8 mouse cellular contexts compared by ENCODE assay signal in the genomic region with DNA sequence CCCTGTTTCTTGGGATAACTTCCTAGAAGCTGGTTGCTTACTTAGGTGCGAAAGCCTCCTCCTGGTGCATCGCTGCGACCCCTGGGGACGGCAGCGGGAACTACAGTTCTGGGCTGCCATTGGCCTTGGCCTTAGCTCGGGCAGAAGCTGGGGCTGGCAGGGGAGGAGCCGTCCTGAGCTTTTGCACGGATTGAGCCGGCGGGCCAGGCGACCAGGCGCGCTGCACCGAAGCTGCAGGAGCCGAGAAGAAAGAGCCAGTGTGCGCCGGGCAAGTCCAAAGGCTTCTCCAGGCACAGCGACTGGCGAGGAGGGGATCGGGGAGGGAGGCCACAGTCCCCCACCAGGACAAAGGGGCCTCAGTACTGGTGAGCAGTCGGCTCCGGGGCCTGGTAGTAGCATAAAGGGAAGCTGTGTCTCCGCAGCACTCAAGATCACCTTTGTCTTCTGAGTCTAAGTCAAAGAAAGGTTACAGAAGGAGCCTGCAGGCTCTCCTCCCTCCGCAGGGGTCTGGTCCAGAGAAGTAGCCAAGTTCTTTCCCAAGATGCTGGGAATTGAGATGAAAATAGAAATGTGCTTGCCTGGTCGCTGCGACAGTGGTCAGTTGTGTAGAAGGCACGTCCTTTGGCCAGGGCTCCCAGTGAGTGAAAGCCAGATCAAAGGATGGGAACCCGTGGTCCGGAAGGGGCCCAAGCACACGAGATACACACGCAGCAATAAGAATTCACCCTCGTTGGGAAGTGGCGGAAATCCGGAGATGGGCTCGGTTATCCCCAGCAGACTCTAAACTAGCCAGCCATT. TPM values are rescaled to one million over a fixed set of nuclear protein-coding genes. Genes with fewer than 3 reads are reported as not detected.
DNase-seq lines count a peak whose midpoint lies in the region; ATAC-seq and TF ChIP-seq lines count a peak whose summit lies in the region.

No protein-coding gene starts in this region.

- H3K4me1 ChIP-seq in embryonic fibroblast, embryonic 13.5 days (ENCODE audit: control insufficient read depth, insufficient read depth, low read length), result peaks cover 7% of the 10 kb centered on the region
- H3K4me1 ChIP-seq in heart, embryonic 10.5 days, result peaks cover 11% of the 10 kb centered on the region
- no peaks in the 10 kb centered on the region for H3K4me1 ChIP-seq in kidney, embryonic 14.5 days (ENCODE audit: control insufficient read depth, insufficient read depth, low read length)
- peaks cover 7% of the 10 kb centered on the region for H3K4me1 ChIP-seq in limb, embryonic 14.5 days (ENCODE audit: control insufficient read depth, insufficient read depth, low read length)
- no peaks in the 10 kb centered on the region for H3K4me1 ChIP-seq in midbrain, postnatal 0 days (ENCODE audit: insufficient read depth, low read length)

- H3K27me3 ChIP-seq in C2C12 (ENCODE audit: control insufficient read depth, insufficient read depth, insufficient read length), result no peaks in the 10 kb centered on the region
- H3K27me3 ChIP-seq in heart, embryonic 10.5 days (ENCODE audit: insufficient read depth, poor library complexity, severe bottlenecking), result peaks cover 23% of the 10 kb centered on the region
- no peaks in the 10 kb centered on the region for H3K27me3 ChIP-seq in kidney, embryonic 14.5 days (ENCODE audit: control insufficient read depth, insufficient read depth, low read length)
- H3K27me3 ChIP-seq in limb, embryonic 14.5 days (ENCODE audit: control insufficient read depth, insufficient read depth, low read length), result no peaks in the 10 kb centered on the region
- H3K27me3 ChIP-seq in midbrain, postnatal 0 days (ENCODE audit: insufficient read depth, low read length), result no peaks in the 10 kb centered on the region

- H3K9me3 ChIP-seq in heart, embryonic 10.5 days, result no peaks in the 10 kb centered on the region
- H3K9me3 ChIP-seq in kidney, embryonic 14.5 days (ENCODE audit: control insufficient read depth, low read length), result no peaks in the 10 kb centered on the region
- no peaks in the 10 kb centered on the region for H3K9me3 ChIP-seq in limb, embryonic 14.5 days (ENCODE audit: control insufficient read depth, low read length)
- no peaks in the 10 kb centered on the region for H3K9me3 ChIP-seq in midbrain, postnatal 0 days (ENCODE audit: low read length)

- no peak overlapping the region for H3K27ac ChIP-seq in embryonic fibroblast, embryonic 13.5 days (ENCODE audit: insufficient read depth, low read length)
- H3K27ac ChIP-seq in heart, embryonic 10.5 days, result peak overlapping the region; percentile 90
- H3K27ac ChIP-seq in kidney, embryonic 14.5 days (ENCODE audit: low read depth, low read length), result 0 out of 2 replicates have a peak overlapping the region, but pooled peaks have one; percentile 44
- H3K27ac ChIP-seq in limb, embryonic 14.5 days (replicated peaks; ENCODE audit: low read depth, low read length), result peak overlapping the region; percentile 84
- peak overlapping the region; percentile 75 for H3K27ac ChIP-seq in midbrain, postnatal 0 days (ENCODE audit: low read depth, low read length)

- no peak overlapping the region for H3K4me3 ChIP-seq in C2C12 (ENCODE audit: insufficient read depth, poor library complexity, severe bottlenecking)
- H3K4me3 ChIP-seq in embryonic fibroblast, embryonic 13.5 days (ENCODE audit: insufficient read depth, low read length), result peak overlapping the region; percentile 23
- H3K4me3 ChIP-seq in heart, embryonic 10.5 days, result peak overlapping the region; percentile 62
- H3K4me3 ChIP-seq in kidney, embryonic 14.5 days (ENCODE audit: low read length), result peak overlapping the region; percentile 44
- H3K4me3 ChIP-seq in limb, embryonic 14.5 days (replicated peaks; ENCODE audit: low read length), result peak overlapping the region; percentile 43
- peak overlapping the region; percentile 40 for H3K4me3 ChIP-seq in midbrain, postnatal 0 days (ENCODE audit: low read depth, low read length)

- H3K79me3 ChIP-seq in C2C12 (ENCODE audit: low read depth), result no peaks in the 10 kb centered on the region

- DNase-seq in brain, adult 2 months (ENCODE audit: low read depth, low spot score), result peak; percentile 97
- DNase-seq in heart, embryonic 10.5 days (ENCODE audit: low spot score), result peak; percentile 94
- DNase-seq in limb, embryonic 14.5 days (ENCODE audit: low spot score), result peak; percentile 94
- peak; percentile 95 for DNase-seq in midbrain, postnatal 0 days (ENCODE audit: low spot score)
- peak; percentile 85 to 91 for DNase-seq in spleen, postnatal 10 days (ENCODE audit: low spot score in 2 of 2)

- H3ac ChIP-seq in C2C12 (ENCODE audit: control insufficient read depth, insufficient read length, low read depth), result peak overlapping the region; percentile 4

- no peaks in the 10 kb centered on the region for H3K36me3 ChIP-seq in C2C12 (ENCODE audit: control insufficient read depth, insufficient read depth)
- no peaks in the 10 kb centered on the region for H3K36me3 ChIP-seq in heart, embryonic 10.5 days
- H3K36me3 ChIP-seq in kidney, embryonic 14.5 days (ENCODE audit: control insufficient read depth, insufficient read depth, low read length), result no peaks in the 10 kb centered on the region
- 0 out of 2 replicates have a peak, but pooled peaks cover 3% of the 10 kb centered on the region for H3K36me3 ChIP-seq in limb, embryonic 14.5 days (ENCODE audit: control insufficient read depth, insufficient read depth, low read length)
- H3K36me3 ChIP-seq in midbrain, postnatal 0 days (ENCODE audit: insufficient read depth, low read length), result no peaks in the 10 kb centered on the region

- 6% methylated on average over 35 of the region's 35 CpGs for WGBS in heart, embryonic 10.5 days
- WGBS in kidney, embryonic 14.5 days, result 6% methylated on average over 35 of the region's 35 CpGs
- WGBS in limb, embryonic 14.5 days, result 7% methylated on average over 35 of the region's 35 CpGs
- WGBS in midbrain, postnatal 0 days, result 4% methylated on average over 35 of the region's 35 CpGs

- peak; percentile 50 for TF ChIP-seq POLR2A in embryonic fibroblast, embryonic 13.5 days (IDR thresholded peaks at IDR 0.05; ENCODE audit: low read depth, low read length)
- peak; percentile 54; the same call in 1 of the 2 replicates for TF ChIP-seq POLR2A in limb, embryonic 14.5 days (IDR thresholded peaks at IDR 0.05; ENCODE audit: borderline replicate concordance, extremely low read depth, insufficient read depth, insufficient read length)

- peak; percentile 93 for TF ChIP-seq CTCF in C2C12 (IDR thresholded peaks at IDR 0.05; ENCODE audit: control insufficient read depth, insufficient read depth, insufficient read length)
- peak; percentile 90 for TF ChIP-seq CTCF in embryonic fibroblast, embryonic 13.5 days (IDR thresholded peaks at IDR 0.05; ENCODE audit: borderline replicate concordance, insufficient read depth, low read length)
- peak; percentile 98 for TF ChIP-seq CTCF in midbrain, postnatal 0 days (IDR thresholded peaks at IDR 0.05)

- H3K79me2 ChIP-seq in C2C12 (ENCODE audit: control insufficient read depth, insufficient read depth), result no peaks in the 10 kb centered on the region

- H3K9ac ChIP-seq in kidney, embryonic 14.5 days (ENCODE audit: low read depth, low read length), result peak overlapping the region; percentile 79
- peak overlapping the region; percentile 78 for H3K9ac ChIP-seq in limb, embryonic 14.5 days (ENCODE audit: low read depth, low read length, severe bottlenecking)
- peak overlapping the region; percentile 72 for H3K9ac ChIP-seq in midbrain, postnatal 0 days (replicated peaks; ENCODE audit: low read length, poor library complexity, severe bottlenecking)

- peak overlapping the region; percentile 60 for H3K4me2 ChIP-seq in kidney, embryonic 14.5 days (replicated peaks; ENCODE audit: low read depth, low read length)
- H3K4me2 ChIP-seq in limb, embryonic 14.5 days (replicated peaks; ENCODE audit: low read depth, low read length, severe bottlenecking), result peak overlapping the region; percentile 63
- peak overlapping the region; percentile 73 for H3K4me2 ChIP-seq in midbrain, postnatal 0 days (ENCODE audit: low read depth, low read length, poor library complexity, severe bottlenecking)

- peak; percentile 96 for ATAC-seq in kidney, embryonic 14.5 days (ENCODE audit: low FRiP score, low TSS enrichment)
- peak; percentile 91 for ATAC-seq in limb, embryonic 14.5 days (ENCODE audit: low FRiP score, low read depth)
- ATAC-seq in midbrain, postnatal 0 days (ENCODE audit: low FRiP score), result peak; percentile 93

RNA-seq across cellular contexts. Expression of gene Shc4, which starts 8.0 kb away (rescaled TPM):
- polyA plus RNA-seq in C2C12 (2012; fragmentation: generic; extraction: Trizol), result 0.34 TPM
- polyA plus RNA-seq in embryonic fibroblast, embryonic 13.5 days (2011; ENCODE audit: insufficient read length, low read depth, missing spikeins), result 2.9 and 3.7 TPM in 2 replicates
- 1.5 and 2.2 TPM in 2 replicates for polyA plus RNA-seq in heart, embryonic 10.5 days (2016; fragmentation: Nextera tagmentation; extraction: Ambion mirVana)
- 0.76 and 1.6 TPM in 2 replicates for polyA plus RNA-seq in kidney, embryonic 14.5 days (2014; fragmentation: Nextera tagmentation; extraction: Ambion mirVana)
- polyA plus RNA-seq in limb, embryonic 14.5 days (2012; rRNA removed), result 1.2 and 1.3 TPM in 2 replicates
- polyA plus RNA-seq in limb, embryonic 14.5 days (2014; fragmentation: Nextera tagmentation; extraction: Ambion mirVana), result 0.74 and 1.1 TPM in 2 replicates
- 6.7 and 9.1 TPM in 2 replicates for total RNA-seq in midbrain, postnatal 0 days (2014; rRNA removed)
- polyA plus RNA-seq in midbrain, postnatal 0 days (2015; fragmentation: Nextera tagmentation; extraction: Ambion mirVana), result 2.5 and 2.8 TPM in 2 replicates

RNA-seq across cellular contexts. Expression of gene Secisbp2l, which starts 50.7 kb away (rescaled TPM):
- polyA plus RNA-seq in C2C12 (2012; fragmentation: generic; extraction: Trizol), result 5.7 TPM
- 43.8 and 46.4 TPM in 2 replicates for polyA plus RNA-seq in embryonic fibroblast, embryonic 13.5 days (2011; ENCODE audit: insufficient read length, low read depth, missing spikeins)
- polyA plus RNA-seq in heart, embryonic 10.5 days (2016; fragmentation: Nextera tagmentation; extraction: Ambion mirVana), result 12.6 and 15.0 TPM in 2 replicates
- polyA plus RNA-seq in kidney, embryonic 14.5 days (2014; fragmentation: Nextera tagmentation; extraction: Ambion mirVana), result 15.7 and 26.7 TPM in 2 replicates
- polyA plus RNA-seq in limb, embryonic 14.5 days (2012; rRNA removed), result 14.5 and 15.2 TPM in 2 replicates
- polyA plus RNA-seq in limb, embryonic 14.5 days (2014; fragmentation: Nextera tagmentation; extraction: Ambion mirVana), result 22.6 and 25.6 TPM in 2 replicates
- total RNA-seq in midbrain, postnatal 0 days (2014; rRNA removed), result 55.4 and 57.9 TPM in 2 replicates
- 26.5 and 29.2 TPM in 2 replicates for polyA plus RNA-seq in midbrain, postnatal 0 days (2015; fragmentation: Nextera tagmentation; extraction: Ambion mirVana)

RNA-seq across cellular contexts. Expression of gene Eid1, which starts 59.1 kb away (rescaled TPM):
- polyA plus RNA-seq in C2C12 (2012; fragmentation: generic; extraction: Trizol), result 16.5 TPM
- 115 and 131 TPM in 2 replicates for polyA plus RNA-seq in embryonic fibroblast, embryonic 13.5 days (2011; ENCODE audit: insufficient read length, low read depth, missing spikeins)
- 124 and 142 TPM in 2 replicates for polyA plus RNA-seq in heart, embryonic 10.5 days (2016; fragmentation: Nextera tagmentation; extraction: Ambion mirVana)
- 163 and 167 TPM in 2 replicates for polyA plus RNA-seq in kidney, embryonic 14.5 days (2014; fragmentation: Nextera tagmentation; extraction: Ambion mirVana)
- polyA plus RNA-seq in limb, embryonic 14.5 days (2012; rRNA removed), result 143 and 182 TPM in 2 replicates
- polyA plus RNA-seq in limb, embryonic 14.5 days (2014; fragmentation: Nextera tagmentation; extraction: Ambion mirVana), result 298 and 313 TPM in 2 replicates
- total RNA-seq in midbrain, postnatal 0 days (2014; rRNA removed), result 428 and 544 TPM in 2 replicates
- 421 and 465 TPM in 2 replicates for polyA plus RNA-seq in midbrain, postnatal 0 days (2015; fragmentation: Nextera tagmentation; extraction: Ambion mirVana)
